Mouse (Mus musculus): ENCODE measurements at regions not wholly inside any gene's neighbourhood (a gene's known extent, or its start where the extent isn't known, plus 50 kb on each side); places are given as distances from the start of the nearest gene placed in this dataset.

GRCm38 (mm10) chr9:66646226-66646625, 53.3 kb upstream of the Usp3 start:
- TF ChIP-seq CTCF (IDR thresholded peaks at IDR 0.05; ENCODE audit: control insufficient read depth, insufficient read depth, low read length) (peak; percentile 93), POLR2A (IDR thresholded peaks at IDR 0.05; ENCODE audit: borderline replicate concordance, control insufficient read depth, low read depth, low read length) (no peak; the same call in 1 of the 2 replicates)

Data from bone marrow, adult 2 months (tissue).